Mouse (Mus musculus): ENCODE measurements at regions not wholly inside any gene's neighbourhood (a gene's known extent, or its start where the extent isn't known, plus 50 kb on each side); places are given as distances from the start of the nearest gene placed in this dataset.

GRCm38 (mm10) chr2:128368534-128369273 is 222.3 kb upstream of the Spdye4c start:
- DNase-seq (ENCODE audit: low spot score in 2 of 2): no peak

- no peak for DNase-seq (ENCODE audit: low spot score in 2 of 2)
Observed at GRCm38 (mm10) chr2:128370821-128371220, 220.2 kb upstream of the Spdye4c start.

GRCm38 (mm10) chr2:128372204-128372603 is 218.8 kb upstream of the Spdye4c start:
- no peak for DNase-seq (ENCODE audit: low spot score in 2 of 2)

GRCm38 (mm10) chr2:128373363-128374252 is 217.4 kb upstream of the Spdye4c start:
- DNase-seq (ENCODE audit: low spot score in 2 of 2): peak; percentile 86 to 87

GRCm38 (mm10) chr2:128374253-128374566 is 216.8 kb upstream of the Spdye4c start:
- no peak for DNase-seq (ENCODE audit: low spot score in 2 of 2)

- no peak for DNase-seq (ENCODE audit: low spot score in 2 of 2)
Observed at GRCm38 (mm10) chr2:128374926-128375325, 216.1 kb upstream of the Spdye4c start.

- DNase-seq (ENCODE audit: low spot score in 2 of 2): no peak
Observed at GRCm38 (mm10) chr2:128375827-128376226, 215.2 kb upstream of the Spdye4c start.

- no peak for DNase-seq (ENCODE audit: low spot score in 2 of 2)
Observed at GRCm38 (mm10) chr2:128377176-128377575, 213.8 kb upstream of the Spdye4c start.

- no peak for DNase-seq (ENCODE audit: low spot score in 2 of 2)
Observed at GRCm38 (mm10) chr2:128377680-128378079, 213.3 kb upstream of the Spdye4c start.

- no peak for DNase-seq (ENCODE audit: low spot score in 2 of 2)
Observed at GRCm38 (mm10) chr2:128378456-128378855, 212.6 kb upstream of the Spdye4c start.

- DNase-seq (ENCODE audit: low spot score in 2 of 2): no peak
Observed at GRCm38 (mm10) chr2:128379151-128379550, 211.9 kb upstream of the Spdye4c start.

GRCm38 (mm10) chr2:128379554-128379953 is 211.5 kb upstream of the Spdye4c start:
- no peak for DNase-seq (ENCODE audit: low spot score in 2 of 2)

GRCm38 (mm10) chr2:128380581-128380980 is 210.4 kb upstream of the Spdye4c start:
- no peak for DNase-seq (ENCODE audit: low spot score in 2 of 2)

- no peak for DNase-seq (ENCODE audit: low spot score in 2 of 2)
Observed at GRCm38 (mm10) chr2:128381684-128382205, 209.3 kb upstream of the Spdye4c start.

- DNase-seq (ENCODE audit: low spot score in 2 of 2): no peak
Observed at GRCm38 (mm10) chr2:128382473-128382872, 208.5 kb upstream of the Spdye4c start.

GRCm38 (mm10) chr2:128384612-128385011 is 206.4 kb upstream of the Spdye4c start:
- DNase-seq (ENCODE audit: low spot score in 2 of 2): no peak

GRCm38 (mm10) chr2:128386846-128387621 is 204.0 kb upstream of the Spdye4c start:
- DNase-seq (ENCODE audit: low spot score in 2 of 2): no peak

- no peak for DNase-seq (ENCODE audit: low spot score in 2 of 2)
Observed at GRCm38 (mm10) chr2:128387851-128388471, 203.0 kb upstream of the Spdye4c start.

GRCm38 (mm10) chr2:128388883-128389470 is 202.0 kb upstream of the Spdye4c start:
- no peak for DNase-seq (ENCODE audit: low spot score in 2 of 2)

- DNase-seq (ENCODE audit: low spot score in 2 of 2): no peak
Observed at GRCm38 (mm10) chr2:128392344-128392743, 198.7 kb upstream of the Spdye4c start.

- no peak for DNase-seq (ENCODE audit: low spot score in 2 of 2)
Observed at GRCm38 (mm10) chr2:128393401-128393800, 197.6 kb upstream of the Spdye4c start.
